Mouse (Mus musculus) hindbrain, embryonic 14.5 days (tissue): Measurements from ENCODE around the gene Ttc30b. TPM values are rescaled to one million over a fixed set of nuclear protein-coding genes. Genes with fewer than 3 reads are reported as not detected.
"Not testable (repeated sequence)": the region's sequence is repeated elsewhere in the genome, so short reads cannot be mapped to it uniquely, and the experiment has no call there.

Experiments
- ATAC-seq: fragments of 200-750 bp; cut with Nextera tagmentation; 2 replicates; pipeline ENCODE4 v1.8.0; 2017; ENCODE audit warnings: moderate number of reproducible peaks, mild to moderate bottlenecking, moderate TSS enrichment, moderate library complexity; ENCODE audit not compliant: low FRiP score
- DNase-seq: peaks from one replicate; pipeline ENCODE4 v3.0.0-alpha.2; 2015; ENCODE audit warnings: low spot score
- H3K27ac ChIP-seq: fragments of 300-500 bp; sonication (generic); 2 replicates; pipeline ENCODE4 v1.5.1; 2014; ENCODE audit warnings: mild to moderate bottlenecking, moderate library complexity
- H3K27me3 ChIP-seq: fragments of 300-500 bp; sonication (generic); 2 replicates; pipeline ENCODE4 v1.6.1; 2014; ENCODE audit warnings: mild to moderate bottlenecking, low read length, mixed read lengths; ENCODE audit not compliant: control insufficient read depth, insufficient read depth
- H3K36me3 ChIP-seq: fragments of 300-500 bp; sonication (generic); replicated peaks from 2 replicates; pipeline ENCODE4 v1.6.1; 2014; ENCODE audit not compliant: control insufficient read depth, insufficient read depth
- H3K4me1 ChIP-seq: fragments of 300-500 bp; sonication (generic); replicated peaks from 2 replicates; pipeline ENCODE4 v1.6.1; 2014; ENCODE audit warnings: antibody characterized with exemption, low read length, mixed read lengths; ENCODE audit not compliant: control insufficient read depth, insufficient read depth
- H3K4me2 ChIP-seq: fragments of 300-500 bp; sonication (generic); replicated peaks from 2 replicates; pipeline ENCODE4 v1.6.1; 2014; ENCODE audit warnings: mild to moderate bottlenecking, moderate library complexity
- H3K4me3 ChIP-seq: fragments of 300-500 bp; sonication (generic); replicated peaks from 2 replicates; pipeline ENCODE4 v1.5.1; 2014; ENCODE audit warnings: mild to moderate bottlenecking, low read length
- H3K9ac ChIP-seq: fragments of 300-500 bp; sonication (generic); 2 replicates; pipeline ENCODE4 v1.6.1; 2014
- H3K9me3 ChIP-seq: fragments of 300-500 bp; sonication (generic); 2 replicates; pipeline ENCODE4 v1.6.1; 2016; ENCODE audit warnings: low read length; ENCODE audit not compliant: control insufficient read depth
- WGBS: fragments of 180-500 bp; shearing (Covaris S2); extraction: QIAGEN DNeasy Blood & Tissue Kit; methylation state at CpG from one replicate; pipeline ENCODE4 v1.1.7; 2014; 5-methylcytosine and 5-hydroxymethylcytosine counted together
- polyA plus RNA-seq: library from polyadenylated mRNA; unstranded; fragments of >200 nt; fragmentation: Nextera tagmentation; extraction: Ambion mirVana; gene quantifications from 2 replicates; pipeline ENCODE4 v1.2.1, GENCODE M21; 2014

Gene Ttc30b
- polyA plus RNA-seq: 22.7 and 23.6 TPM in 2 replicates

- no peaks in the 10 kb centered on the region for H3K9me3 ChIP-seq
- peak within 1 kb of the TSS; percentile 69 for H3K4me2 ChIP-seq
- 5% methylated on average over 39 of the region's 42 CpGs for WGBS
- H3K4me3 ChIP-seq: peak within 1 kb of the TSS; percentile 54
- H3K27me3 ChIP-seq: no peaks in the 10 kb centered on the region
- peak within 1 kb of the TSS; percentile 64 for H3K9ac ChIP-seq
- H3K4me1 ChIP-seq: no peaks in the 10 kb centered on the region; the same call in none of the 2 replicates
- H3K36me3 ChIP-seq: no peaks in the 10 kb centered on the region
- peak within 1 kb of the TSS; percentile 92 for H3K27ac ChIP-seq
- peak; percentile 85 for DNase-seq
- ATAC-seq: peak; percentile 88
These were observed at the start of gene Ttc30b for GRCm38 (mm10) chr2:75938117-75939063. Gene Ttc30b, minus strand, starts transcription at chr2:75938585.

- Histone ChIP-seq H3K4me1 (peaks cover 50% of the 10 kb centered on the region), H3K36me3 (no peaks in the 10 kb centered on the region), H3K9ac (no peak overlapping the region), H3K4me2 (no peak overlapping the region), H3K27ac (peak overlapping the region; percentile 95), H3K4me3 (no peak overlapping the region), H3K9me3 (no peaks in the 10 kb centered on the region), H3K27me3 (no peaks in the 10 kb centered on the region)
- DNase-seq: no peak
- WGBS: 71% methylated on average over 9 of the region's 9 CpGs
- ATAC-seq: no peak
These were observed 49.4 kb upstream of the Ttc30b start for GRCm38 (mm10) chr2:75987739-75988138.

- Histone ChIP-seq H3K4me3 (no peak overlapping the region), H3K27me3 (no peaks in the 10 kb centered on the region), H3K9me3 (no peaks in the 10 kb centered on the region), H3K36me3 (no peaks in the 10 kb centered on the region), H3K4me1 (peaks cover 36% of the 10 kb centered on the region), H3K27ac (peak overlapping the region; percentile 68), H3K4me2 (0 out of 2 replicates have a peak overlapping the region, but pooled peaks have one; percentile 8), H3K9ac (0 out of 2 replicates have a peak overlapping the region, but pooled peaks have one; percentile 7)
- 3% methylated on average over 2 of the region's 2 CpGs for WGBS
- DNase-seq (peak; percentile 79), ATAC-seq (peak; percentile 66; the same call in 1 of the 2 replicates)
These were observed 46.7 kb upstream of the Ttc30b start for GRCm38 (mm10) chr2:75985124-75985523.

- H3K4me3 ChIP-seq: no peak overlapping the region
- no peak overlapping the region for H3K9ac ChIP-seq
- H3K4me1 ChIP-seq: peaks cover 25% of the 10 kb centered on the region
- no peaks in the 10 kb centered on the region for H3K27me3 ChIP-seq
- H3K27ac ChIP-seq: no peak overlapping the region
- DNase-seq: no peak
- no peaks in the 10 kb centered on the region for H3K36me3 ChIP-seq
- 54% methylated on average over 3 of the region's 3 CpGs for WGBS
- no peaks in the 10 kb centered on the region for H3K9me3 ChIP-seq
- no peak for ATAC-seq
- no peak overlapping the region for H3K4me2 ChIP-seq
These were observed 45.5 kb upstream of the Ttc30b start for GRCm38 (mm10) chr2:75983847-75984246.

GRCm38 (mm10) chr2:75983091-75983490, 44.7 kb upstream of the Ttc30b start:
- H3K27me3 ChIP-seq: no peaks in the 10 kb centered on the region
- H3K27ac ChIP-seq: no peak overlapping the region
- H3K9ac ChIP-seq: no peak overlapping the region
- no peak overlapping the region for H3K4me3 ChIP-seq
- WGBS: 98% methylated on average over 3 of the region's 3 CpGs
- no peaks in the 10 kb centered on the region for H3K36me3 ChIP-seq
- no peak for DNase-seq
- no peak overlapping the region for H3K4me2 ChIP-seq
- peaks cover 17% of the 10 kb centered on the region for H3K4me1 ChIP-seq
- no peak for ATAC-seq
- no peaks in the 10 kb centered on the region for H3K9me3 ChIP-seq

GRCm38 (mm10) chr2:75982626-75983025, 44.2 kb upstream of the Ttc30b start:
- no peak for DNase-seq
- 95% methylated on average over 4 of the region's 4 CpGs for WGBS
- Histone ChIP-seq H3K36me3 (no peaks in the 10 kb centered on the region), H3K27me3 (no peaks in the 10 kb centered on the region), H3K9ac (no peak overlapping the region), H3K4me1 (peaks cover 12% of the 10 kb centered on the region), H3K4me2 (no peak overlapping the region), H3K4me3 (no peak overlapping the region), H3K27ac (no peak overlapping the region), H3K9me3 (no peaks in the 10 kb centered on the region)
- ATAC-seq: no peak

GRCm38 (mm10) chr2:75981440-75982081, 43.2 kb upstream of the Ttc30b start, which contains the start of gene Ttc30a1:
Gene Ttc30a1, minus strand, starts transcription at chr2:75981967.
- Histone ChIP-seq H3K4me2 (peak within 1 kb of the TSS; percentile 64), H3K4me3 (peak within 1 kb of the TSS; percentile 40), H3K9ac (peak within 1 kb of the TSS; percentile 53), H3K27ac (0 out of 2 replicates have a peak within 1 kb of the TSS, but pooled peaks have one; percentile 33)
- DNase-seq: peak; percentile 90
- H3K27me3 ChIP-seq, H3K9me3 ChIP-seq, H3K36me3 ChIP-seq, H3K4me1 ChIP-seq: not testable (repeated sequence)
- peak; percentile 68 for ATAC-seq
- WGBS: under 1% methylated on average over 26 of the region's 34 CpGs

- peak overlapping the region; percentile 64 for H3K4me2 ChIP-seq
- H3K9ac ChIP-seq: 0 out of 2 replicates have a peak overlapping the region, but pooled peaks have one; percentile 53
- H3K9me3 ChIP-seq, DNase-seq, H3K27me3 ChIP-seq, H3K4me1 ChIP-seq, H3K27ac ChIP-seq, H3K36me3 ChIP-seq: not testable (repeated sequence)
- over 99% methylated on average over 10 of the region's 13 CpGs for WGBS
- H3K4me3 ChIP-seq: peak overlapping the region; percentile 40
- peak; percentile 12; the same call in 1 of the 2 replicates for ATAC-seq
These were observed 42.6 kb upstream of the Ttc30b start for GRCm38 (mm10) chr2:75980933-75981439.
